Mouse (Mus musculus) heart, postnatal 0 days (tissue): ENCODE results near the gene Smarcc1. TPM values are rescaled to one million over a fixed set of nuclear protein-coding genes. Genes with fewer than 3 reads are reported as not detected.

ENCODE experiments used
- ATAC-seq: fragments of 200-750 bp; cut with Nextera tagmentation; 2 replicates; pipeline ENCODE4 v1.8.0; 2017; ENCODE audit warnings: low read depth, moderate number of reproducible peaks, moderate library complexity; ENCODE audit not compliant: insufficient read depth
- DNase-seq: peaks from one replicate; pipeline ENCODE4 v3.0.0-alpha.2; 2016; ENCODE audit warnings: low spot score
- H3K27ac ChIP-seq: fragments of 300-500 bp; sonication (generic); 2 replicates; pipeline ENCODE4 v1.5.1; 2014; ENCODE audit warnings: low read depth, mild to moderate bottlenecking
- H3K27me3 ChIP-seq: fragments of 300-500 bp; sonication (generic); 2 replicates; pipeline ENCODE4 v1.6.1; 2014; ENCODE audit warnings: low read length, mixed read lengths; ENCODE audit not compliant: control insufficient read depth, insufficient read depth
- H3K36me3 ChIP-seq: fragments of 300-500 bp; sonication (generic); replicated peaks from 2 replicates; pipeline ENCODE4 v1.6.1; 2014; ENCODE audit warnings: low read length, mixed read lengths; ENCODE audit not compliant: control insufficient read depth, insufficient read depth
- H3K4me1 ChIP-seq: fragments of 300-500 bp; sonication (generic); 2 replicates; pipeline ENCODE4 v1.6.1; 2014; ENCODE audit warnings: antibody characterized with exemption; ENCODE audit not compliant: control insufficient read depth, insufficient read depth
- H3K4me2 ChIP-seq: fragments of 300-500 bp; sonication (generic); 2 replicates; pipeline ENCODE4 v1.6.1; 2014; ENCODE audit warnings: low read depth, mild to moderate bottlenecking, low read length, moderate library complexity
- H3K4me3 ChIP-seq: fragments of 300-500 bp; sonication (generic); 2 replicates; pipeline ENCODE4 v1.5.1; 2014; ENCODE audit warnings: low read depth, low read length
- H3K9ac ChIP-seq: fragments of 300-500 bp; sonication (generic); replicated peaks from 2 replicates; pipeline ENCODE4 v1.6.1; 2014; ENCODE audit warnings: low read depth, low read length, mixed read lengths
- H3K9me3 ChIP-seq: fragments of 300-500 bp; sonication (generic); replicated peaks from 2 replicates; pipeline ENCODE4 v1.6.1; 2016; ENCODE audit warnings: low read length; ENCODE audit not compliant: control insufficient read depth
- CTCF ChIP-seq: IDR thresholded peaks from 2 replicates; pipeline ENCODE4 v1.5.1; 2016; ENCODE audit warnings: antibody characterized with exemption, control low read depth, low read depth
- EP300 ChIP-seq: IDR thresholded peaks from 2 replicates; pipeline ENCODE4 v1.6.1; 2016; ENCODE audit warnings: antibody characterized with exemption, low read depth
- WGBS: fragments of 180-500 bp; shearing (Covaris S2); extraction: QIAGEN DNeasy Blood & Tissue Kit; methylation state at CpG from one replicate; pipeline ENCODE4 v1.1.7; 2014; 5-methylcytosine and 5-hydroxymethylcytosine counted together
- polyA plus RNA-seq: library from polyadenylated mRNA; unstranded; fragments of >200 nt; fragmentation: Nextera tagmentation; extraction: Ambion mirVana; gene quantifications from 2 replicates; pipeline ENCODE4 v1.2.1, GENCODE M21; 2015
- total RNA-seq: library from RNA; depleted of rRNA; stranded (reverse); fragments of >200 nt; gene quantifications from 2 replicates; pipeline ENCODE4 v1.2.3, GENCODE M21; 2014; ENCODE audit warnings: low replicate concordance

Smarcc1 gene
- total and polyA plus RNA-seq, 2 experiments from 2014 or later = 28.3 to 32.3 TPM

DNA sequence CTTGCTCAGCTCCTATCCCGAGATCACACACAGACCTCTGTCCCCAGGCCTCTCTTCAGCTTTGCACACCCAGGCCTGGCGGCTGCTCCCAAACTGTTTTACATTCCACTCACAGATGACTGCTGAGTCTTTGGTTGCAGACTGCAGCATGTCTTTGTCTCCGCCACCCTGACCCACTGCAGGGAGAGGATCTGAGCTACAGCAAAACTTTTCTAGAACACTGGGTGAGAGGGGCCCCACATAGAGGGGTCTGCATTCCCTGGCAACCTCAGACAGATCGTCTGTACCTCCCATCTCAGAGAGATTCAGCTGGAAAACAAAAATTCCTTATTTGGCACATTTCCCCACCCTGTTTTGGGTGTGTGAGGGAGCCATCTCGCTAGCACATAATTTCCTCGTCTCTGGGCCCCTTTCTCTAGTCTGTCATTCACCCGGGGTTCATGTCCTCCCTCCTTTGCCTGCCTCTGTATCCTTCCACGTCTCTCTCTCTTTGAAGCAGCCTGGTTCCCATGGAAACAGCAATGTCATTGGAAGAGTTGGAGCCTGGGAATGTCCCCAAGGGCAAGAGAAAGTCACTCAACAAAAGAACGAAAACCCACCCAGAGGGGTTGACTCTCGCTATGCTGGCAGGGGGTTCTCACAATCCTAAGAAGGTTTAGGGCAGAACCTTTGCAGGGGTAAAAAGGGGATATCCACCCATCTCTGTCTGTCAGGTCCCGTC, 132.5 kb downstream of the Smarcc1 start:
- ATAC-seq (no peak), DNase-seq (no peak)
- Histone ChIP-seq H3K4me2 (no peak overlapping the region), H3K36me3 (no peaks in the 10 kb centered on the region), H3K9ac (no peak overlapping the region), H3K27ac (no peak overlapping the region), H3K4me3 (no peak overlapping the region), H3K4me1 (peaks cover 12% of the 10 kb centered on the region), H3K9me3 (no peaks in the 10 kb centered on the region), H3K27me3 (peaks cover 2% of the 10 kb centered on the region; the same call in 1 of the 2 replicates)
- WGBS = 26% methylated on average over 11 of the region's 11 CpGs
- TF ChIP-seq CTCF (no peak), EP300 (no peak)

- Histone ChIP-seq H3K27ac (no peak overlapping the region), H3K27me3 (no peaks in the 10 kb centered on the region), H3K4me3 (no peak overlapping the region), H3K36me3 (no peaks in the 10 kb centered on the region), H3K4me1 (peaks cover 8% of the 10 kb centered on the region), H3K9me3 (no peaks in the 10 kb centered on the region), H3K9ac (no peak overlapping the region), H3K4me2 (no peak overlapping the region)
- DNase-seq (no peak), ATAC-seq (no peak)
- 84% methylated on average over 14 of the region's 14 CpGs for WGBS
- TF ChIP-seq CTCF = no peak
- TF ChIP-seq EP300 = no peak
Observed at GRCm38 (mm10) chr9:110250776-110251175, 133.3 kb downstream of the Smarcc1 start.

GRCm38 (mm10) chr9:110255407-110256019, 138.0 kb downstream of the Smarcc1 start:
- DNase-seq (no peak), ATAC-seq (no peak)
- TF ChIP-seq EP300 (no peak), CTCF (no peak)
- Histone ChIP-seq H3K4me2 (no peak overlapping the region), H3K9me3 (no peaks in the 10 kb centered on the region), H3K27me3 (no peaks in the 10 kb centered on the region), H3K36me3 (no peaks in the 10 kb centered on the region), H3K9ac (no peak overlapping the region), H3K4me3 (no peak overlapping the region), H3K4me1 (no peaks in the 10 kb centered on the region), H3K27ac (no peak overlapping the region)
- 70% methylated on average over 15 of the region's 15 CpGs for whole genome bisulfite sequencing

GRCm38 (mm10) chr9:110258646-110259045, 141.1 kb downstream of the Smarcc1 start:
- H3K36me3 ChIP-seq = no peaks in the 10 kb centered on the region

DNA sequence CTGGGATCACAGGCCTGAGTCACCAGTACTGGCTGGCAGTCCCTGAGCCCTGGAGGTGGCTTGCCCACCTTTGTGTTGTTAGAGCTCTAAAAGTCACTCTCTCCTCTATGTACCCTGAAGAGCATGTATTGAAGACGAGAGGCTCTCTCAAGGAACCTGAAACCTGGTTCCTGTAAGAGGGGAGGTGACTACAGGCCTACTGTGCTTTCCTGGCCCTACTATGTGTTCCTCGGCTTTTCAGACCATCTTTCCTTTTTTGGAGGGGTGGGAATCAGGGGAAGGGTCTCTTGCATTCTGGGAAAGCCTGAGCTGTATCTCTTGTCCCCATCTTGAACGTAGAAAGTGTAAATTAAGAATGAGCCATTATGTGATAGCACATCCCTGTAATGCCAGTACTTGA, 141.6 kb downstream of the Smarcc1 start:
- H3K36me3 ChIP-seq = no peaks in the 10 kb centered on the region
- no peak overlapping the region for H3K9ac ChIP-seq
- no peaks in the 10 kb centered on the region for H3K4me1 ChIP-seq
- no peak overlapping the region for H3K27ac ChIP-seq
- no peak for DNase-seq
- no peak overlapping the region for H3K4me3 ChIP-seq
- H3K9me3 ChIP-seq = no peaks in the 10 kb centered on the region
- WGBS = 76% methylated on average over 3 of the region's 3 CpGs
- H3K27me3 ChIP-seq = no peaks in the 10 kb centered on the region
- no peak for TF ChIP-seq CTCF
- no peak for TF ChIP-seq EP300
- no peak for ATAC-seq
- no peak overlapping the region for H3K4me2 ChIP-seq

More at GRCm38 (mm10) chr9:110258646-110259045, 141.1 kb downstream of the Smarcc1 start:
- 67% methylated on average over 6 of the region's 6 CpGs for WGBS
- H3K4me3 ChIP-seq = no peak overlapping the region
- TF ChIP-seq CTCF (no peak), EP300 (no peak)
- H3K27me3 ChIP-seq = no peaks in the 10 kb centered on the region
- H3K9me3 ChIP-seq = no peaks in the 10 kb centered on the region
- no peak overlapping the region for H3K27ac ChIP-seq
- no peak overlapping the region for H3K9ac ChIP-seq
- DNase-seq (no peak), ATAC-seq (no peak)
- no peaks in the 10 kb centered on the region for H3K4me1 ChIP-seq
- H3K4me2 ChIP-seq = no peak overlapping the region

DNA sequence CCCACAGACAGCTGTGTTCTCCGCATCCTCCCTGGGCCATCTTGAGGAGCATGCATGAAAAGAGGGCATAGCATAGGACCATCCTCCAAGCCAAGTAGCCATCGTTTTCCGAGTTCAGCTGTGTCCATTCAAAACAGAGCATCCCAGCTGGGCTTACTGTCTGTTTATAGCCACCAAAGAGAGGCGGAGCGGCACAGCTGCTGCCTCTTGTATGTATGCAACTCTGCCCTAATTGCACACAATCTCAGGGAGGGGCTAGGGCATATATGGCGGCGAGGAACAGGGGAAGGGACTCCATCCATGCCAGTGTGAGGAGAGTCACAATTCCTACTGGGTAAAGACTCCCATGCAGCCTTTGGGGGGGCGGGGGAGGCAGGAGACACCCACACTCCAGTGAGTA, 145.7 kb downstream of the Smarcc1 start:
- DNase-seq (no peak), ATAC-seq (no peak)
- no peak overlapping the region for H3K4me3 ChIP-seq
- no peaks in the 10 kb centered on the region for H3K36me3 ChIP-seq
- H3K9me3 ChIP-seq = no peaks in the 10 kb centered on the region
- H3K9ac ChIP-seq = no peak overlapping the region
- WGBS = 88% methylated on average over 8 of the region's 8 CpGs
- no peak overlapping the region for H3K4me2 ChIP-seq
- no peak overlapping the region for H3K27ac ChIP-seq
- TF ChIP-seq CTCF (no peak), EP300 (no peak)
- H3K4me1 ChIP-seq = no peaks in the 10 kb centered on the region
- no peaks in the 10 kb centered on the region for H3K27me3 ChIP-seq
